Mouse (Mus musculus) MEL (cell line): Measurements from ENCODE around the gene Mprip. TPM values are rescaled to one million over a fixed set of nuclear protein-coding genes. Genes with fewer than 3 reads are reported as not detected.

Experiments used
- DNase-seq: peaks from one replicate; pipeline ENCODE4 v3.0.0; 2011; ENCODE audit warnings: low read depth, low spot score
- H3K27ac ChIP-seq: 2 replicates; pipeline ENCODE4 v1.5.1; 2012; ENCODE audit warnings: low read depth, mild to moderate bottlenecking, control low read depth, low read length, moderate library complexity; ENCODE audit not compliant: control insufficient read depth
- H3K27me3 ChIP-seq, 2 experiments: fragments of 150-350 bp in 1 of 2; sonication (generic) in 1 of 2; 2 replicates each; pipeline ENCODE4 v1.6.1; 2012; ENCODE audit warnings: low read length in 2 of 2, mild to moderate bottlenecking in 2 of 2, improper control_type of control experiment in 1 of 2, moderate library complexity in 1 of 2; ENCODE audit not compliant: insufficient read depth in 2 of 2, control insufficient read depth in 1 of 2
- H3K36me3 ChIP-seq, 2 experiments: 2 replicates each; pipeline ENCODE4 v1.6.1; 2012 to 2014; ENCODE audit warnings: low read length in 2 of 2, improper control_type of control experiment in 1 of 2, inconsistent platforms in 1 of 2, mild to moderate bottlenecking in 1 of 2; ENCODE audit not compliant: insufficient read depth in 2 of 2, control insufficient read depth in 1 of 2
- H3K4me1 ChIP-seq, 2 experiments: fragments of 150-350 bp in 1 of 2; sonication (generic) in 1 of 2; 2 replicates each; pipeline ENCODE4 v1.6.1; 2012; ENCODE audit warnings: low read length in 2 of 2, improper control_type of control experiment in 1 of 2, mild to moderate bottlenecking in 1 of 2; ENCODE audit not compliant: insufficient read depth in 2 of 2, control insufficient read depth in 1 of 2
- H3K4me3 ChIP-seq, 2 experiments: fragments of 150-350 bp in 1 of 2; sonication (generic) in 1 of 2; 2 replicates each; pipeline ENCODE4 v1.5.1; 2012; ENCODE audit warnings: low read depth in 2 of 2, low read length in 2 of 2, mild to moderate bottlenecking in 2 of 2, moderate library complexity in 2 of 2, control low read depth in 1 of 2, improper control_type of control experiment in 1 of 2; ENCODE audit not compliant: control insufficient read depth in 1 of 2, insufficient read depth in 1 of 2
- H3K79me2 ChIP-seq: 2 replicates; pipeline ENCODE4 v1.6.1; 2012; ENCODE audit warnings: mild to moderate bottlenecking, low read length, moderate library complexity; ENCODE audit not compliant: control insufficient read depth, poor library complexity, insufficient read depth
- H3K9ac ChIP-seq: 2 replicates; pipeline ENCODE4 v1.6.1; 2012; ENCODE audit warnings: low read depth, mild to moderate bottlenecking, control low read depth, low read length, moderate library complexity; ENCODE audit not compliant: control insufficient read depth, poor library complexity, severe bottlenecking
- H3K9me3 ChIP-seq: fragments of 150-350 bp; sonication (generic); replicated peaks from 2 replicates; pipeline ENCODE4 v1.6.1; 2012; ENCODE audit warnings: mild to moderate bottlenecking, low read length, improper control_type of control experiment, moderate library complexity; ENCODE audit not compliant: insufficient read depth
- BHLHE40 ChIP-seq: IDR thresholded peaks from 2 replicates; pipeline ENCODE4 v1.6.1; 2012; ENCODE audit warnings: low read depth, mild to moderate bottlenecking, inconsistent platforms, low read length, improper control_type of control experiment, borderline replicate concordance
- CHD1 ChIP-seq: IDR thresholded peaks from 2 replicates; pipeline ENCODE4 v1.6.1; 2012; ENCODE audit warnings: low read depth, mild to moderate bottlenecking, inconsistent platforms, low read length, improper control_type of control experiment
- E2F4 ChIP-seq: IDR thresholded peaks from 2 replicates; pipeline ENCODE4 v1.6.1; 2011; ENCODE audit warnings: low read depth, low read length, improper control_type of control experiment, borderline replicate concordance
- ETS1 ChIP-seq: IDR thresholded peaks from 2 replicates; pipeline ENCODE4 v1.6.1; 2012; ENCODE audit warnings: low read depth, mild to moderate bottlenecking, inconsistent platforms, low read length, improper control_type of control experiment, moderate library complexity
- GABPA ChIP-seq: IDR thresholded peaks from 2 replicates; pipeline ENCODE4 v1.6.1; 2012; ENCODE audit warnings: low read depth, mild to moderate bottlenecking, inconsistent platforms, low read length, improper control_type of control experiment, moderate library complexity
- GATA1 ChIP-seq: IDR thresholded peaks from 2 replicates; pipeline ENCODE4 v1.6.1; 2011; ENCODE audit warnings: low read depth, low read length, improper control_type of control experiment
- HCFC1 ChIP-seq: IDR thresholded peaks from 2 replicates; pipeline ENCODE4 v1.6.1; 2012; ENCODE audit warnings: low read depth, mild to moderate bottlenecking, inconsistent platforms, low read length, improper control_type of control experiment, moderate library complexity
- KAT2A ChIP-seq: conservative IDR thresholded peaks from 2 replicates; pipeline ENCODE4 v1.6.1; 2012; ENCODE audit warnings: low read depth, low read length, improper control_type of control experiment, inconsistent platforms
- MAFK ChIP-seq: IDR thresholded peaks from 2 replicates; pipeline ENCODE4 v1.6.1; 2011; ENCODE audit warnings: low read depth, mild to moderate bottlenecking, low read length, improper control_type of control experiment, borderline replicate concordance
- MAX ChIP-seq: IDR thresholded peaks from 2 replicates; pipeline ENCODE4 v1.6.1; 2011; ENCODE audit warnings: low read length, improper control_type of control experiment
- MAZ ChIP-seq: IDR thresholded peaks from 2 replicates; pipeline ENCODE4 v1.6.1; 2012; ENCODE audit warnings: low read depth, mild to moderate bottlenecking, inconsistent platforms, low read length, improper control_type of control experiment
- MEF2A ChIP-seq: IDR thresholded peaks from 2 replicates; pipeline ENCODE4 v1.6.1; 2014; ENCODE audit warnings: low read depth, mild to moderate bottlenecking, inconsistent platforms, low read length, improper control_type of control experiment; ENCODE audit not compliant: poor library complexity, insufficient replicate concordance, severe bottlenecking; ENCODE audit errors: extremely low read depth
- MXI1 ChIP-seq: IDR thresholded peaks from 2 replicates; pipeline ENCODE4 v1.6.1; 2011; ENCODE audit warnings: mild to moderate bottlenecking, low read depth, low read length, improper control_type of control experiment
- MYB ChIP-seq: IDR thresholded peaks from 2 replicates; pipeline ENCODE4 v1.6.1; 2011; ENCODE audit warnings: mild to moderate bottlenecking, low read depth, low read length, improper control_type of control experiment
- MYC ChIP-seq: IDR thresholded peaks from 2 replicates; pipeline ENCODE4 v1.6.1; 2011; ENCODE audit warnings: low read depth, mild to moderate bottlenecking, low read length, improper control_type of control experiment, moderate library complexity
- NELFE ChIP-seq: IDR thresholded peaks from 2 replicates; pipeline ENCODE4 v1.6.1; 2011; ENCODE audit warnings: low read depth, low read length, improper control_type of control experiment
- NRF1 ChIP-seq: IDR thresholded peaks from 2 replicates; pipeline ENCODE4 v1.6.1; 2014; ENCODE audit warnings: low read depth, mild to moderate bottlenecking, inconsistent platforms, low read length, improper control_type of control experiment, moderate library complexity; ENCODE audit not compliant: poor library complexity, insufficient read depth, severe bottlenecking
- POLR2A ChIP-seq, 2 experiments: IDR thresholded peaks; 2 replicates each; pipeline ENCODE4 v1.6.1; 2011 to 2012; ENCODE audit warnings: low read length in 2 of 2, mild to moderate bottlenecking in 2 of 2, control low read depth in 1 of 2, improper control_type of control experiment in 1 of 2, low read depth in 1 of 2, moderate library complexity in 1 of 2; ENCODE audit not compliant: control insufficient read depth in 1 of 2, insufficient read depth in 1 of 2, poor library complexity in 1 of 2
- POLR2AphosphoS5 ChIP-seq: IDR thresholded peaks from 2 replicates; pipeline ENCODE4 v1.6.1; 2012; ENCODE audit warnings: low read depth, borderline replicate concordance, mild to moderate bottlenecking, inconsistent platforms, low read length, moderate library complexity, mixed read lengths
- RAD21 ChIP-seq: IDR thresholded peaks from 2 replicates; pipeline ENCODE4 v1.6.1; 2011; ENCODE audit warnings: mild to moderate bottlenecking, low read depth, low read length, improper control_type of control experiment
- SMC3 ChIP-seq: IDR thresholded peaks from 2 replicates; pipeline ENCODE4 v1.6.1; 2011; ENCODE audit warnings: low read depth, low read length, improper control_type of control experiment
- TAL1 ChIP-seq: IDR thresholded peaks from 2 replicates; pipeline ENCODE4 v1.6.1; 2012; ENCODE audit warnings: mild to moderate bottlenecking, inconsistent platforms, low read length, moderate library complexity, mixed read lengths
- TBP ChIP-seq: IDR thresholded peaks from 2 replicates; pipeline ENCODE4 v1.8.0; 2011; ENCODE audit warnings: low read depth, low read length, improper control_type of control experiment
- UBTF ChIP-seq: IDR thresholded peaks from 2 replicates; pipeline ENCODE4 v1.6.1; 2012; ENCODE audit warnings: low read depth, mild to moderate bottlenecking, inconsistent platforms, low read length, improper control_type of control experiment, moderate library complexity, borderline replicate concordance; ENCODE audit not compliant: insufficient read depth
- USF1 ChIP-seq: IDR thresholded peaks from 2 replicates; pipeline ENCODE4 v1.6.1; 2014; ENCODE audit warnings: low read depth, mild to moderate bottlenecking, inconsistent platforms, low read length, improper control_type of control experiment, moderate library complexity
- USF2 ChIP-seq, 2 experiments: IDR thresholded peaks; 2 replicates each; pipeline ENCODE4 v1.6.1; 2011 to 2012; ENCODE audit warnings: improper control_type of control experiment in 2 of 2, low read length in 2 of 2, borderline replicate concordance in 1 of 2, inconsistent platforms in 1 of 2, low read depth in 1 of 2, mild to moderate bottlenecking in 1 of 2; ENCODE audit not compliant: insufficient read depth in 1 of 2
- ZC3H11A ChIP-seq: IDR thresholded peaks from 2 replicates; pipeline ENCODE4 v1.6.1; 2012; ENCODE audit warnings: low read depth, mild to moderate bottlenecking, inconsistent platforms, low read length, improper control_type of control experiment
- ZMIZ1 ChIP-seq: IDR thresholded peaks from 2 replicates; pipeline ENCODE4 v1.6.1; 2012; ENCODE audit warnings: low read depth, mild to moderate bottlenecking, inconsistent platforms, low read length, improper control_type of control experiment, moderate library complexity
- ZNF384 ChIP-seq: IDR thresholded peaks from 2 replicates; pipeline ENCODE4 v1.6.1; 2012; ENCODE audit warnings: low read depth, mild to moderate bottlenecking, inconsistent platforms, low read length, improper control_type of control experiment
- polyA plus RNA-seq, 2 experiments: library from polyadenylated mRNA; stranded (reverse) in 1 of 2; unstranded in 1 of 2; fragments of >175 nt in 1 of 2; fragments of >200 nt in 1 of 2; gene quantifications; 2 replicates each; pipeline versions ENCODE4 v1.2.1 to v1.2.4; 2012; ENCODE audit warnings: low replicate concordance in 2 of 2, low read depth in 1 of 2; ENCODE audit not compliant: insufficient read length in 2 of 2, insufficient read depth in 1 of 2, missing spikeins in 1 of 2
- total RNA-seq: library from RNA; depleted of rRNA; stranded (reverse); fragments of 300-350 nt; gene quantifications from 2 replicates; pipeline ENCODE4 v1.2.3, GENCODE M21; 2012

Mprip gene
- total and polyA plus RNA-seq, 3 experiments = 103 to 174 (median 142) TPM

DNA sequence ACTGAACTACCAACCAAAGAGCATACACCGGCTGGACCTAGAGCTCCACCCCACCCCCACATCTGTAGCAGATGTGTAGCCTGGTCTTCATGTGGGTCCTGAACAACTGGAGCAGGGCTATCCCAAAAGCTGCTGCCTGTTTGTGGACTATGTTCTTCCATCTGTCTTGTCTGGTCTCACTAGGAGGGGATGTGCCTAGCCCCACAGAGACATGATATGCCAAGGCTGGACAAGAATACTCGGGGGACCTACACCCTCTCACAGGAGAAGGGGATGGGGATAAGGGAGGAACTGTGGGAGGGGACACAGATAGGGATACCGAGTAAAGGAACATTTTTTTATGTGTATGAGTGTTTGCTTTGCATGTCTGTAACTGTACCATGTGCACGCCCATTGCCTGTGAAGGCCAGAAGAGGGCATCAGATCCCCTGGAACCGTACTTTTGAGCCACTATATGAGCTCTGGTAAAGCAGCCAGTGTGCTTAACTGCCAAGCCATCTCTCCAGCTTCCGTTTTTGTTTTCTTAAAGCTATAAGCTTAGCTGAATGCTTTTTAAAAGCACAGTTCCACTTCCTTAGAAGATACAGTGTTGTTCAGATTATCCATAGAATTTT lies 37.0 kb upstream of the Mprip start (continued):
- TF ChIP-seq NELFE = no peak
- TF ChIP-seq TBP = peak; percentile 70; the same call in 1 of the 2 replicates
- TF ChIP-seq POLR2AphosphoS5 = no peak
- TF ChIP-seq CHD1 = no peak
- no peak for TF ChIP-seq GABPA
- peak; percentile 97 for TF ChIP-seq MYC
- no peak for TF ChIP-seq MAFK
- TF ChIP-seq MXI1 = no peak; the same call in none of the 2 replicates
- no peak for TF ChIP-seq MAZ
- peak; percentile 98 for TF ChIP-seq ZC3H11A
- TF ChIP-seq POLR2A (IDR thresholded peaks at IDR 0.05; ENCODE audit: control insufficient read depth in 1 of 2, insufficient read depth in 1 of 2, low read depth in 1 of 2, low read length in 2 of 2, poor library complexity in 1 of 2) = no peak
- no peak for TF ChIP-seq NRF1
- no peak for TF ChIP-seq ETS1
- peak; percentile 72 for TF ChIP-seq GATA1
- TF ChIP-seq KAT2A = no peak
- TF ChIP-seq E2F4 = no peak
- TF ChIP-seq MEF2A = no peak
- TF ChIP-seq USF2 (IDR thresholded peaks at IDR 0.05; ENCODE audit: borderline replicate concordance in 1 of 2, insufficient read depth in 1 of 2, low read depth in 1 of 2, low read length in 2 of 2) = no peak
- peak; percentile 30; the same call in 1 of the 2 replicates for TF ChIP-seq BHLHE40
- peak; percentile 96 for TF ChIP-seq RAD21
- TF ChIP-seq MYB = no peak

GRCm38 (mm10) chr11:59626192-59626591 lies 34.9 kb upstream of the Mprip start:
- Histone ChIP-seq H3K27ac (no peak overlapping the region), H3K27me3 (peaks cover 3 to 4% of the 10 kb centered on the region in 2 experiments), H3K4me1 (peaks cover 0 to 2% of the 10 kb centered on the region in 2 experiments; a peak in 1 of 4 replicates), H3K79me2 (no peaks in the 10 kb centered on the region), H3K4me3 (no peak overlapping the region), H3K9me3 (no peaks in the 10 kb centered on the region), H3K36me3 (no peaks in the 10 kb centered on the region), H3K9ac (no peak overlapping the region)
- DNase-seq = no peak
- TF ChIP-seq MYB = no peak
- TF ChIP-seq ZMIZ1 = no peak
- no peak for TF ChIP-seq USF2 (IDR thresholded peaks at IDR 0.05; ENCODE audit: borderline replicate concordance in 1 of 2, insufficient read depth in 1 of 2, low read depth in 1 of 2, low read length in 2 of 2)
- no peak for TF ChIP-seq SMC3
- TF ChIP-seq BHLHE40 = no peak
- no peak for TF ChIP-seq HCFC1
- no peak for TF ChIP-seq ETS1
- no peak for TF ChIP-seq ZNF384
- TF ChIP-seq ZC3H11A = no peak
- TF ChIP-seq TAL1 = no peak
- no peak for TF ChIP-seq UBTF
- TF ChIP-seq GATA1 = no peak
- no peak for TF ChIP-seq MAX
- no peak for TF ChIP-seq CHD1
- no peak for TF ChIP-seq MYC
- TF ChIP-seq GABPA = no peak
- no peak for TF ChIP-seq TBP
- TF ChIP-seq USF1 = no peak
